Mouse (Mus musculus): ENCODE measurements at regions not wholly inside any gene's neighbourhood (a gene's known extent, or its start where the extent isn't known, plus 50 kb on each side); places are given as distances from the start of the nearest gene placed in this dataset.

GRCm38 (mm10) chr6:120594463-120594862, 63.3 kb upstream of the Hdhd5 start:
- Histone ChIP-seq H3K27ac (ENCODE audit: insufficient read depth, low read length) (no peak overlapping the region), H3K4me3 (ENCODE audit: insufficient read depth, low read length) (no peak overlapping the region), H3K4me1 (ENCODE audit: control insufficient read depth, insufficient read depth, low read length) (no peaks in the 10 kb centered on the region)
- TF ChIP-seq CTCF (IDR thresholded peaks at IDR 0.05; ENCODE audit: borderline replicate concordance, insufficient read depth, low read length) (no peak), POLR2A (IDR thresholded peaks at IDR 0.05; ENCODE audit: low read depth, low read length) (no peak)

- Histone ChIP-seq H3K4me3 (ENCODE audit: insufficient read depth, low read length) (no peak overlapping the region), H3K4me1 (ENCODE audit: control insufficient read depth, insufficient read depth, low read length) (peaks cover 5% of the 10 kb centered on the region), H3K27ac (ENCODE audit: insufficient read depth, low read length) (no peak overlapping the region)
- TF ChIP-seq CTCF (IDR thresholded peaks at IDR 0.05; ENCODE audit: borderline replicate concordance, insufficient read depth, low read length) (no peak), POLR2A (IDR thresholded peaks at IDR 0.05; ENCODE audit: low read depth, low read length) (no peak)
Measured at GRCm38 (mm10) chr6:120592705-120593104, 61.6 kb upstream of the Hdhd5 start.

- Histone ChIP-seq H3K4me3 (ENCODE audit: insufficient read depth, low read length) (no peak overlapping the region), H3K27ac (ENCODE audit: insufficient read depth, low read length) (no peak overlapping the region), H3K4me1 (ENCODE audit: control insufficient read depth, insufficient read depth, low read length) (peaks cover 5% of the 10 kb centered on the region)
- no peak for TF ChIP-seq CTCF (IDR thresholded peaks at IDR 0.05; ENCODE audit: borderline replicate concordance, insufficient read depth, low read length)
- no peak for TF ChIP-seq POLR2A (IDR thresholded peaks at IDR 0.05; ENCODE audit: low read depth, low read length)
Measured at GRCm38 (mm10) chr6:120592031-120592681, 61.0 kb upstream of the Hdhd5 start.

GRCm38 (mm10) chr6:120590191-120590590, 59.1 kb upstream of the Hdhd5 start:
- no peak overlapping the region for H3K27ac ChIP-seq (ENCODE audit: insufficient read depth, low read length)

GRCm38 (mm10) chr6:120588701-120589659, 57.9 kb upstream of the Hdhd5 start:
- no peak overlapping the region for H3K4me3 ChIP-seq (ENCODE audit: insufficient read depth, low read length)
- TF ChIP-seq CTCF (IDR thresholded peaks at IDR 0.05; ENCODE audit: borderline replicate concordance, insufficient read depth, low read length) (no peak), POLR2A (IDR thresholded peaks at IDR 0.05; ENCODE audit: low read depth, low read length) (no peak)
- H3K27ac ChIP-seq (ENCODE audit: insufficient read depth, low read length) = 0 out of 2 replicates have a peak overlapping the region, but pooled peaks have one; percentile 29
- peaks cover 5% of the 10 kb centered on the region for H3K4me1 ChIP-seq (ENCODE audit: control insufficient read depth, insufficient read depth, low read length)

More at GRCm38 (mm10) chr6:120590191-120590590, 59.1 kb upstream of the Hdhd5 start:
- H3K4me1 ChIP-seq (ENCODE audit: control insufficient read depth, insufficient read depth, low read length) = peaks cover 5% of the 10 kb centered on the region
- H3K4me3 ChIP-seq (ENCODE audit: insufficient read depth, low read length) = no peak overlapping the region
- no peak for TF ChIP-seq CTCF (IDR thresholded peaks at IDR 0.05; ENCODE audit: borderline replicate concordance, insufficient read depth, low read length)

GRCm38 (mm10) chr6:120585941-120586280, 54.8 kb upstream of the Hdhd5 start:
- Histone ChIP-seq H3K27ac (ENCODE audit: insufficient read depth, low read length) (no peak overlapping the region), H3K4me1 (ENCODE audit: control insufficient read depth, insufficient read depth, low read length) (peaks cover 5% of the 10 kb centered on the region), H3K4me3 (ENCODE audit: insufficient read depth, low read length) (no peak overlapping the region)
- TF ChIP-seq CTCF (IDR thresholded peaks at IDR 0.05; ENCODE audit: borderline replicate concordance, insufficient read depth, low read length) = no peak

- H3K4me3 ChIP-seq (ENCODE audit: insufficient read depth, low read length) = no peak overlapping the region
- TF ChIP-seq POLR2A (IDR thresholded peaks at IDR 0.05; ENCODE audit: low read depth, low read length) (no peak), CTCF (IDR thresholded peaks at IDR 0.05; ENCODE audit: borderline replicate concordance, insufficient read depth, low read length) (no peak)
- no peak overlapping the region for H3K27ac ChIP-seq (ENCODE audit: insufficient read depth, low read length)
- H3K4me1 ChIP-seq (ENCODE audit: control insufficient read depth, insufficient read depth, low read length) = peaks cover 5% of the 10 kb centered on the region
Measured at GRCm38 (mm10) chr6:120585118-120585940, 54.2 kb upstream of the Hdhd5 start.

GRCm38 (mm10) chr6:120581748-120582147, 50.6 kb upstream of the Hdhd5 start:
- no peak overlapping the region for H3K27ac ChIP-seq (ENCODE audit: insufficient read depth, low read length)
- H3K4me1 ChIP-seq (ENCODE audit: control insufficient read depth, insufficient read depth, low read length) = no peaks in the 10 kb centered on the region; the same call in 1 of the 2 replicates
- H3K4me3 ChIP-seq (ENCODE audit: insufficient read depth, low read length) = no peak overlapping the region
- TF ChIP-seq CTCF (IDR thresholded peaks at IDR 0.05; ENCODE audit: borderline replicate concordance, insufficient read depth, low read length) = no peak
